Mouse (Mus musculus): ENCODE measurements around the gene Gm3336. TPM values are rescaled to one million over a fixed set of nuclear protein-coding genes. Genes with fewer than 3 reads are reported as not detected.

The Gm3336 gene
- polyA plus RNA-seq, 1 experiment from 2014 or later, result not detected

GRCm38 (mm10) chr8:70747211-70747890, 29.0 kb downstream of the Gm3336 start:
- peaks cover 83% of the 10 kb centered on the region for H3K27me3 ChIP-seq (ENCODE audit: insufficient read depth, poor library complexity, severe bottlenecking)
- DNase-seq (ENCODE audit: low spot score), result no peak

DNA sequence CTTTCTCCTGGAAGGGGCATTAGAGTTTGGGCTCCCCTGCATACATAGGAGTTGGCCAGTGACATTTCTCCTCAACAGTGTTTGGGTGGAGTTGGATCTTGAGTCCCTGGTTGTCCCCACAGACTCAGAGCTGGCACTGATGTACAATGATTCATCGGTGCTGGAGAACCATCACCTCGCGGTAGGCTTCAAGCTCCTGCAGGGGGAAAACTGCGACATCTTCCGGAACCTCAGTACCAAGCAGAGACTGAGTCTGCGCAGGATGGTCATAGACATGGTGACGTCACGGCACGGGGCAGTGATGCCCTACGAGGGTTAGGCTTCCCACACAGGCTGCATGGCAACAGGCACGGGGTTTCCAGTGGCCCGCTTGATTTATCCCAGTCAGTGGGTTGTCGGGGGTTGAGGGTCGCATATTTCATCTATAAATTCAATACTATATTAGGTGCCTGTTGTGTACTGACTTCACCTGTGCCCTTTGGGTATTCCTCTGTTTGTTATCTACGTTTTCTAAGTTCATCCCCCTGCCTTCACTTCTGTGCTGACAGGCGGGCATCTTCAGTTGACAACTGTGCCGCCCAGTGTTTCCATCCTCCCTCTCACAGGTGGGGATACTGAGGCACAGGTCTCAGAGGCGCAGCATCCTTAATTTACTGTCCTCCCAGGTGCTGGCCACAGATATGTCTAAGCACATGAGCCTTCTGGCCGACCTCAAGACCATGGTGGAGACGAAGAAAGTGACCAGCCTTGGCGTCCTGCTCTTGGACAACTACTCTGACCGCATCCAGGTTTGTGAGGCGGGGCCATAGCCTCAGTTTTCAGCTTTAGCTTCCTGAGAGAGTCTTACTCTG, 30.1 kb downstream of the Gm3336 start:
- DNase-seq (ENCODE audit: low spot score), result peak; percentile 73
- Histone ChIP-seq H3K36me3 (no peaks in the 10 kb centered on the region), H3K27me3 (ENCODE audit: insufficient read depth, poor library complexity, severe bottlenecking) (peaks cover 72% of the 10 kb centered on the region), H3K4me1 (peaks cover 23% of the 10 kb centered on the region), H3K9me3 (no peaks in the 10 kb centered on the region), H3K27ac (no peak overlapping the region), H3K4me3 (no peak overlapping the region)
- WGBS, result 82% methylated on average over 23 of the region's 23 CpGs

More at GRCm38 (mm10) chr8:70747211-70747890, 29.0 kb downstream of the Gm3336 start:
- Histone ChIP-seq H3K4me1 (peaks cover 24% of the 10 kb centered on the region), H3K36me3 (no peaks in the 10 kb centered on the region), H3K4me3 (no peak overlapping the region), H3K27ac (no peak overlapping the region), H3K9me3 (no peaks in the 10 kb centered on the region)
- 79% methylated on average over 18 of the region's 18 CpGs for WGBS

DNA sequence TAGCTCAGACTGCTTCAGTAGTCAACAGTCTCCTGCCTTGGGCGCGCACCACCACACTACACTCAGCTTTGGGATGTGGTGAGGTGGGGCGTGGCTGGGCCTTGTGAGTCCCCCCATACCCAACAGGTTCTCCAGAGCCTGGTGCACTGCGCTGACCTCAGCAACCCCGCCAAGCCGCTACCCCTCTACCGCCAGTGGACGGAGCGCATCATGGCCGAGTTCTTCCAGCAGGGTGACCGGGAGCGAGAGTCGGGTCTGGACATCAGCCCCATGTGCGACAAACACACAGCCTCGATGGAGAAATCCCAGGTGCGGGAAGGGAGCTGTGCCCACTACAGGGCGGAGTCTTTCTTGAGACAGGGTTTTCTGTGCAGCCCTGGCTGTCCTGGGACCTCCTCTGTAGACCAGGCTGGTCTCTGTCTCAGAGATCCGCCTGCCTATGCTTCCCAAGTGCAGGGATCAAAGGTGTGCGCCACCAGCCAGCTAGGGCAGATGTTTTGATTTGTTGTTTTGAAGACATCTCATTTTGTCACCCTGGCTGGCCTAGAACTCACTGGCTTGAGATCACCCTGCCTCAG, 30.8 kb downstream of the Gm3336 start:
- H3K27ac ChIP-seq, result no peak overlapping the region
- WGBS, result 67% methylated on average over 19 of the region's 19 CpGs
- H3K36me3 ChIP-seq, result no peaks in the 10 kb centered on the region
- no peak overlapping the region for H3K4me3 ChIP-seq
- H3K9me3 ChIP-seq, result no peaks in the 10 kb centered on the region
- peaks cover 20% of the 10 kb centered on the region for H3K4me1 ChIP-seq
- H3K27me3 ChIP-seq (ENCODE audit: insufficient read depth, poor library complexity, severe bottlenecking), result peaks cover 64% of the 10 kb centered on the region
- DNase-seq (ENCODE audit: low spot score), result peak; percentile 73

- 79% methylated on average over 13 of the region's 13 CpGs for WGBS
- peak; percentile 68 for DNase-seq (ENCODE audit: low spot score)
- H3K27ac ChIP-seq, result no peak overlapping the region
- H3K36me3 ChIP-seq, result no peaks in the 10 kb centered on the region
- H3K9me3 ChIP-seq, result no peaks in the 10 kb centered on the region
- H3K27me3 ChIP-seq (ENCODE audit: insufficient read depth, poor library complexity, severe bottlenecking), result peaks cover 54% of the 10 kb centered on the region
- peaks cover 28% of the 10 kb centered on the region for H3K4me1 ChIP-seq
- H3K4me3 ChIP-seq, result no peak overlapping the region
Measured at GRCm38 (mm10) chr8:70750128-70750680, 31.9 kb downstream of the Gm3336 start.

GRCm38 (mm10) chr8:70752000-70752764, 33.8 kb downstream of the Gm3336 start:
- Histone ChIP-seq H3K4me3 (0 out of 2 replicates have a peak overlapping the region, but pooled peaks have one; percentile 40), H3K4me1 (peaks cover 31% of the 10 kb centered on the region), H3K36me3 (peaks cover 12% of the 10 kb centered on the region; the same call in 1 of the 2 replicates), H3K27ac (no peak overlapping the region; the same call in 1 of the 2 replicates), H3K9me3 (no peaks in the 10 kb centered on the region), H3K27me3 (ENCODE audit: insufficient read depth, poor library complexity, severe bottlenecking) (peaks cover 39% of the 10 kb centered on the region)
- 24% methylated on average over 11 of the region's 11 CpGs for WGBS
- peak; percentile 81 for DNase-seq (ENCODE audit: low spot score)

- peak; percentile 84 for DNase-seq (ENCODE audit: low spot score)
- Histone ChIP-seq H3K4me3 (peak overlapping the region; percentile 40), H3K9me3 (no peaks in the 10 kb centered on the region), H3K4me1 (peaks cover 33% of the 10 kb centered on the region), H3K27me3 (ENCODE audit: insufficient read depth, poor library complexity, severe bottlenecking) (peaks cover 30% of the 10 kb centered on the region), H3K36me3 (peaks cover 21% of the 10 kb centered on the region), H3K27ac (peak overlapping the region; percentile 82)
- 16% methylated on average over 21 of the region's 21 CpGs for WGBS
Measured at GRCm38 (mm10) chr8:70753151-70753550, 34.8 kb downstream of the Gm3336 start.

DNA sequence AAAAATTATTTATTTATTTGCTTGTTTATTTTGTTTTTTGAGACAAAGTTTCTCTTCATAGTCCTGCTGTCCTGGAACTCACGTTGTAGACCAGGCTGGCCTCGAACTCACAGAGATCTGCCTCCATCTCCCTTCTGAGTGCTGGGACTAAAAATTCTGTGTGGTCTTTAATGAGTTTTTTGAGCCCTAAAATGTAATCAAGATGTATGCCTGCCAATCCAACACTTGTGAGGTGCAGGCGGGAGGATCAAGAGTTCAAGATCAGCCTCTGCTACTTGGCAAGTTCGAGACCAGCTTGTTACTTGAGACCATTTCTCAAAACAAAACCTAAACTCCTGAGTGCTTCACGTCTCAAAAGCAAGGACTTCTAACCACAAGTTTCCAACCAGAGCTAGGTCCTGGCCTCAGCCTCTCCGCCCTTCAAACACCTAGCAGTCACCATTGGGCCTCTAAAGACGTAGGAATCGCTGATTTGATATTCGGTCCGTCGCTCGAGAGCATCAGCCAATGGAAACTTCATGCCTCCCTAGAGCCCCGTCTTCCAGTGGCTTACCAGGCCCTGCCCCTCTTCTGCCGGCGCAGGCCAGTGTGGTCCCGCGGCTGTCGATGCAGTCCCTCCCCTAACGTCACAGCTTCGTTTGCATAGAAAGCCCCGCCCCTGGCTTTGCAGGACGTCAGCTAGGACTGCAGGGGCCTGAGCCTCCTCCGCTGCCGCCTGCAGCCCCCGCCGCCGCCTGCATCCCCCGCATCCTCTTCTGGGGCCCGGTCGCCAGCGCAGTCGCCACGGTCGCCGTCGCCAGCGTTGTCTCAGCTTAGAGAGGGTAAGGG, 35.9 kb downstream of the Gm3336 start, which contains the start of gene Rab3a:
Gene Rab3a (plus strand): TSS at position 637 of the 828 bp plus-strand sequence.
- H3K36me3 ChIP-seq, result peaks cover 29% of the 10 kb centered on the region
- H3K4me3 ChIP-seq, result peak within 1 kb of the TSS; percentile 74
- peak within 1 kb of the TSS; percentile 84 for H3K27ac ChIP-seq
- peaks cover 42% of the 10 kb centered on the region for H3K4me1 ChIP-seq
- DNase-seq (ENCODE audit: low spot score), result peak; percentile 99
- peaks cover 19% of the 10 kb centered on the region for H3K27me3 ChIP-seq (ENCODE audit: insufficient read depth, poor library complexity, severe bottlenecking)
- 8% methylated on average over 37 of the region's 37 CpGs for WGBS
- H3K9me3 ChIP-seq, result no peaks in the 10 kb centered on the region

GRCm38 (mm10) chr8:70754871-70755660, 36.7 kb downstream of the Gm3336 start:
- Histone ChIP-seq H3K27ac (peak overlapping the region; percentile 84), H3K27me3 (ENCODE audit: insufficient read depth, poor library complexity, severe bottlenecking) (peaks cover 11% of the 10 kb centered on the region; the same call in 1 of the 2 replicates), H3K4me3 (peak overlapping the region; percentile 74), H3K9me3 (no peaks in the 10 kb centered on the region), H3K4me1 (peaks cover 48% of the 10 kb centered on the region), H3K36me3 (peaks cover 29% of the 10 kb centered on the region)
- DNase-seq (ENCODE audit: low spot score), result peak; percentile 82
- 14% methylated on average over 50 of the region's 50 CpGs for WGBS

GRCm38 (mm10) chr8:70755661-70756475, 37.5 kb downstream of the Gm3336 start:
- H3K4me1 ChIP-seq, result peaks cover 55% of the 10 kb centered on the region
- no peak overlapping the region for H3K27ac ChIP-seq
- DNase-seq (ENCODE audit: low spot score), result peak; percentile 68
- WGBS, result 80% methylated on average over 24 of the region's 24 CpGs
- H3K4me3 ChIP-seq, result peak overlapping the region; percentile 74
- peaks cover 29% of the 10 kb centered on the region for H3K36me3 ChIP-seq
- H3K9me3 ChIP-seq, result no peaks in the 10 kb centered on the region
- H3K27me3 ChIP-seq (ENCODE audit: insufficient read depth, poor library complexity, severe bottlenecking), result 0 out of 2 replicates have a peak, but pooled peaks cover 5% of the 10 kb centered on the region

DNA sequence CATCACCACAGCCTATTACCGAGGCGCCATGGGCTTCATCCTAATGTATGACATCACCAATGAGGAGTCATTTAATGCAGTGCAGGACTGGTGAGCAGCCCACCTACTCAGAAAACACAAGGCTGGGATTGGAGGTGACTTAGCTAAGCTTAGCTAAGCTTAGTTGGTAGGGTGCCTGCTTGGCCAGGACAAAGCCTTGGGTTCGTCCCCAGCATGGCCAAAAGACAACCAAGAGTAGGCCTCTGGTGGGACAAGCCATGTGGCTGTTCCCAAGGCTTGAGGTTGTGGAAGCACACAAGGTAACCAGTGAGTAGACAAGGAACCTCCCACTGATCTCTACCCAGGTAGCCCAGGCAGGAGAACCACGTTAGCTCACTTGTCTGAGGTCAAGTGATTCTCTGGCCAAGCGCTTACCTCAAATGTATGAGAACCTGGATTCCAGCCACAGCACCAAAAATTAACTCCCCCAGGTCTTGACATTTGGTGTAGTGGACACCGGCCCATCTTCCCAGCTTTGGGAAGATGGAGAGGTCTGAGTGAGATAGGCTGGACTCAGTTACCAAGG, 38.2 kb downstream of the Gm3336 start:
- 0 out of 2 replicates have a peak, but pooled peaks cover 5% of the 10 kb centered on the region for H3K27me3 ChIP-seq (ENCODE audit: insufficient read depth, poor library complexity, severe bottlenecking)
- 84% methylated on average over 6 of the region's 6 CpGs for WGBS
- H3K36me3 ChIP-seq, result peaks cover 29% of the 10 kb centered on the region
- no peak for DNase-seq (ENCODE audit: low spot score)
- no peak overlapping the region for H3K4me3 ChIP-seq
- no peak overlapping the region for H3K27ac ChIP-seq
- peaks cover 61% of the 10 kb centered on the region for H3K4me1 ChIP-seq
- no peaks in the 10 kb centered on the region for H3K9me3 ChIP-seq

All from heart, embryonic 10.5 days (tissue).